Mouse (Mus musculus): ENCODE measurements around the gene Hs6st3. TPM values are rescaled to one million over a fixed set of nuclear protein-coding genes. Genes with fewer than 3 reads are reported as not detected.
"Not testable (repeated sequence)": the region's sequence is repeated elsewhere in the genome, so short reads cannot be mapped to it uniquely, and the experiment has no call there.

The Hs6st3 gene
- polyA plus RNA-seq, 1 experiment from 2014 or later: 0.08 TPM

DNA sequence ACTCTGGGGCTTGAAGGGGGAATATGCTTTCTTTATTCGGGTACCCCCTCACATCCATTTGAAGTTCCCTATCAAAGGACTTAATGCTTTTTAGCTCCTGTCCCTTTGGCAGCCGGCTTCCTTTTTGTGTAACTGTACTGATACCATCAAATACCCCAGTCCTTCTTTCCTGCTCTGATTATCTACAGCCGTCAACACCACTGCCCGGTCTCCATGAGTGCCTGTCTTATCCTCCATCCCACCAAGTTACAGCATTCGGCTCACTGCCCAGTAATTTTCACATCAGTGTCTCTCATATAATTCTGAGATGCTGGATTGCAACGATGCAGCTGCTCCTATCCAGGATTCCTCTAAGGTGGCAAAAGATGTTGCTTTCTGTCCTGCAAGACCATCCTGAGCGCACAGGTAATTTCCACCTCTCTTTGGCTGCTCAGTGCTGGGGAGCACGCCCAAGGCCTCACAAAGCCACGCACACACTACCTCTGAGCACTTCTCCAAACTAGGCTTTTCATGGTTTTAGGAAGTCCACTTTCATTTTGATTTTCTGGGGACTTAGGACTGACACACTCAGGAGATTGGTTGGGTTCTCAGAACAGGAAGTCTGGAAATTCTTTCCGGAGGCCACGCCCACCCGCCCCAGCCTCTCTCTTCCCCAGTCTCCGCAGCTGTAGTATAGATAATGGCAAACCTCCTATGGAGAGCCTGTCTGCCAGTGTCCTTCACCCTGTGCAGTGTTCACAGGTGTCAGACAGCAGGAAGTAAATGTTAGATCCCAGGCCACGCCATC is 122.2 kb downstream of the Hs6st3 start:
- DNase-seq (ENCODE audit: low spot score) (peak; percentile 15), ATAC-seq (replicated peaks; ENCODE audit: low FRiP score, low read depth) (no peak)
- Histone ChIP-seq H3K4me3 (replicated peaks; ENCODE audit: low read depth, low read length) (no peak overlapping the region), H3K27me3 (ENCODE audit: insufficient read depth, low read length) (no peaks in the 10 kb centered on the region), H3K4me2 (ENCODE audit: low read length) (no peak overlapping the region), H3K9ac (ENCODE audit: low read depth, low read length) (no peak overlapping the region), H3K9me3 (replicated peaks; ENCODE audit: low read length) (no peaks in the 10 kb centered on the region), H3K36me3 (ENCODE audit: insufficient read depth, low read length) (no peaks in the 10 kb centered on the region), H3K4me1 (replicated peaks; ENCODE audit: insufficient read depth, low read length) (0 out of 2 replicates have a peak, but pooled peaks cover 4% of the 10 kb centered on the region), H3K27ac (no peak overlapping the region)
- 72% methylated on average over 14 of the region's 14 CpGs for WGBS
- no peak for TF ChIP-seq CTCF (IDR thresholded peaks at IDR 0.05; ENCODE audit: low read depth)

DNA sequence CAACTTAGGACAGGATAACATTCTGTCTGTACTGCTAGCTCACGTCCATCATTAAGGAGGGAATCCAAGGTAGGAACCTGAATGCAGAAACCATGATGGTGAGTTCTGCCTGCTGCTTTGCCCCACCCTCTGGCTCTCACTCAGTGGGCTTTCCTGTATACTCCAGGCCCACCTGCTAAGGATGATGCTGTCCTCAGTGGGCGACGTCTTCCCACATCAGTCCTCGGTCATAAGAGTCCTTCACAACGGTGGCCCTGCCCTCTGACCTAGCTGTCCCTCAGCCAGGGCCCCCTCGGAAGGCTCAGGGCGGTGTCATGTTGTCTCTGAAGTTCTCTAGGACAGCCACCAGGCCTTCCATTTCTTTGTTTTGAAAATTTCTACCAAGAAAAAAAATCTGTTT is 128.2 kb downstream of the Hs6st3 start:
- H3K27ac ChIP-seq: no peak overlapping the region
- H3K4me2 ChIP-seq (ENCODE audit: low read length): no peak overlapping the region
- WGBS: 69% methylated on average over 7 of the region's 7 CpGs
- no peak for TF ChIP-seq CTCF (IDR thresholded peaks at IDR 0.05; ENCODE audit: low read depth)
- no peak for DNase-seq (ENCODE audit: low spot score)
- no peaks in the 10 kb centered on the region for H3K27me3 ChIP-seq (ENCODE audit: insufficient read depth, low read length)
- H3K4me1 ChIP-seq (replicated peaks; ENCODE audit: insufficient read depth, low read length): no peaks in the 10 kb centered on the region
- no peak for ATAC-seq (replicated peaks; ENCODE audit: low FRiP score, low read depth)
- H3K36me3 ChIP-seq (ENCODE audit: insufficient read depth, low read length): no peaks in the 10 kb centered on the region
- no peak overlapping the region for H3K9ac ChIP-seq (ENCODE audit: low read depth, low read length)
- H3K9me3 ChIP-seq (replicated peaks; ENCODE audit: low read length): no peaks in the 10 kb centered on the region
- no peak overlapping the region for H3K4me3 ChIP-seq (replicated peaks; ENCODE audit: low read depth, low read length)

GRCm38 (mm10) chr14:119273088-119273487 is 134.9 kb downstream of the Hs6st3 start:
- ATAC-seq (replicated peaks; ENCODE audit: low FRiP score, low read depth): no peak
- no peak overlapping the region for H3K4me3 ChIP-seq (replicated peaks; ENCODE audit: low read depth, low read length)
- 66% methylated on average over 7 of the region's 7 CpGs for WGBS

GRCm38 (mm10) chr14:119278156-119278555 is 140.0 kb downstream of the Hs6st3 start:
- H3K4me3 ChIP-seq (replicated peaks; ENCODE audit: low read depth, low read length): not testable (repeated sequence)

More at GRCm38 (mm10) chr14:119273088-119273487, 134.9 kb downstream of the Hs6st3 start:
- DNase-seq (ENCODE audit: low spot score): peak; percentile 11
- Histone ChIP-seq H3K4me2 (ENCODE audit: low read length) (no peak overlapping the region), H3K9me3 (replicated peaks; ENCODE audit: low read length) (no peaks in the 10 kb centered on the region), H3K9ac (ENCODE audit: low read depth, low read length) (no peak overlapping the region), H3K4me1 (replicated peaks; ENCODE audit: insufficient read depth, low read length) (no peaks in the 10 kb centered on the region), H3K27me3 (ENCODE audit: insufficient read depth, low read length) (no peaks in the 10 kb centered on the region), H3K36me3 (ENCODE audit: insufficient read depth, low read length) (no peaks in the 10 kb centered on the region), H3K27ac (no peak overlapping the region)
- no peak for TF ChIP-seq CTCF (IDR thresholded peaks at IDR 0.05; ENCODE audit: low read depth)

GRCm38 (mm10) chr14:119283951-119284350 is 145.8 kb downstream of the Hs6st3 start:
- 87% methylated on average over 3 of the region's 3 CpGs for WGBS
- no peak overlapping the region for H3K27ac ChIP-seq
- no peak for ATAC-seq (replicated peaks; ENCODE audit: low FRiP score, low read depth)

More at GRCm38 (mm10) chr14:119278156-119278555, 140.0 kb downstream of the Hs6st3 start:
- not testable (repeated sequence) for H3K27me3 ChIP-seq (ENCODE audit: insufficient read depth, low read length); H3K36me3 ChIP-seq (ENCODE audit: insufficient read depth, low read length); ATAC-seq (replicated peaks; ENCODE audit: low FRiP score, low read depth); H3K9ac ChIP-seq (ENCODE audit: low read depth, low read length); DNase-seq (ENCODE audit: low spot score); H3K27ac ChIP-seq; H3K9me3 ChIP-seq (replicated peaks; ENCODE audit: low read length); H3K4me1 ChIP-seq (replicated peaks; ENCODE audit: insufficient read depth, low read length); H3K4me2 ChIP-seq (ENCODE audit: low read length)
- WGBS: 96% methylated on average over 10 of the region's 15 CpGs

DNA sequence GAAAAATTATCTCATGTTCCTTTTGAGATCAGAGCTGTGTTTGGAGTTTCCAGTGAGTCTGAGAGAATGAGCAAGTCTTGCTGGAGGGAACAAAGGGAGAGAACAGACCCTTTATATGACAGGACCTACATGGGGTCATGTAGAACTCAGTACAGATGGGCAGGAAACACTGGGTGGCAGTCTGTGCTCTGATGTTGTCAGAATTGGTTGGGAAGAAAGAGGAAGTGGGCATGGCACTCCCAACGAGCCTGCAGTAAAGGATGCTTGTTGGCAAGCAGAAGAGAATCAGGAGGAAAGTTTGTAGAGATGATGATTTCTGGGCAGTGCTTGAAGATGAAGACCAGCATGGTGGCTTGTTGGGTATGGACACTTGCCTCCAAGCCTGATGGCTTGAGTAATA is 151.5 kb downstream of the Hs6st3 start:
- Histone ChIP-seq H3K36me3 (ENCODE audit: insufficient read depth, low read length) (no peaks in the 10 kb centered on the region), H3K27ac (no peak overlapping the region), H3K27me3 (ENCODE audit: insufficient read depth, low read length) (no peaks in the 10 kb centered on the region), H3K4me1 (replicated peaks; ENCODE audit: insufficient read depth, low read length) (no peaks in the 10 kb centered on the region), H3K4me2 (ENCODE audit: low read length) (no peak overlapping the region), H3K9ac (ENCODE audit: low read depth, low read length) (no peak overlapping the region), H3K4me3 (replicated peaks; ENCODE audit: low read depth, low read length) (no peak overlapping the region), H3K9me3 (replicated peaks; ENCODE audit: low read length) (no peaks in the 10 kb centered on the region)
- 37% methylated on average over 1 of the region's 1 CpGs for WGBS
- ATAC-seq (replicated peaks; ENCODE audit: low FRiP score, low read depth): no peak
- DNase-seq (ENCODE audit: low spot score): no peak
- no peak for TF ChIP-seq CTCF (IDR thresholded peaks at IDR 0.05; ENCODE audit: low read depth)

More at GRCm38 (mm10) chr14:119283951-119284350, 145.8 kb downstream of the Hs6st3 start:
- Histone ChIP-seq H3K9me3 (replicated peaks; ENCODE audit: low read length) (no peaks in the 10 kb centered on the region), H3K36me3 (ENCODE audit: insufficient read depth, low read length) (no peaks in the 10 kb centered on the region), H3K4me1 (replicated peaks; ENCODE audit: insufficient read depth, low read length) (no peaks in the 10 kb centered on the region), H3K27me3 (ENCODE audit: insufficient read depth, low read length) (no peaks in the 10 kb centered on the region), H3K9ac (ENCODE audit: low read depth, low read length) (no peak overlapping the region), H3K4me3 (replicated peaks; ENCODE audit: low read depth, low read length) (no peak overlapping the region), H3K4me2 (ENCODE audit: low read length) (no peak overlapping the region)
- DNase-seq (ENCODE audit: low spot score): no peak
- TF ChIP-seq CTCF (IDR thresholded peaks at IDR 0.05; ENCODE audit: low read depth): peak; percentile 49; the same call in 1 of the 2 replicates
